Mouse (Mus musculus) olfactory bulb, adult 2 months (tissue): Measurements from ENCODE around the gene Pdrg1.

ENCODE experiments used
- CTCF ChIP-seq: fragments of 200-500 bp; IDR thresholded peaks from 2 replicates; pipeline ENCODE4 v1.5.1; 2012; ENCODE audit warnings: low read depth, mild to moderate bottlenecking, low read length, moderate library complexity; ENCODE audit not compliant: insufficient read depth
- POLR2A ChIP-seq: fragments of 200-500 bp; IDR thresholded peaks from 2 replicates; pipeline ENCODE4 v1.6.1; 2012; ENCODE audit warnings: mild to moderate bottlenecking, low read depth, low read length, moderate library complexity; ENCODE audit not compliant: insufficient read depth

DNA sequence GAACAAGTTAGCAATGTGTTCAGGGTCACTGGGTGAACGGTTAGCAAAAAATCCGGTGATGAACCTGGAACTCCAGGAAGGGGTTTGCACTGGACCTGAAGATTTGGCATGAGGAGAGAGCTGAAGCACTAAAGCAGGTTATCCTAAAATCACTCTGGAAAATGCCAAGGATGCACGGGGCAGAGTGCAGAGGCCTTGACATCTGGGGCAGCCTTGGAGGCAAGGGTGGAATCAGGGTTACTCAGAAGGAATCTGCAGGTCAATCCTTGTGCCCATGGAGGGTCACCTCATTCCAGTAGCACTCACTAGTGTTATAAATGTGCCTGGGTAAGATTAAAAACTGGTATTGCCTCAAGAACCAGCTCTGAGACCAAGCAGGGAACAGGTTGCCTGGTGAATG lies 9.2 kb downstream of the Pdrg1 start:
- TF ChIP-seq CTCF, result no peak
- TF ChIP-seq POLR2A, result no peak
